Comparison of ENCODE assay signal across 8 mouse cellular contexts in genomic region chr10:62650881-62651810, GRCm38 (mm10). TPM values are rescaled to one million over a fixed set of nuclear protein-coding genes. Genes with fewer than 3 reads are reported as not detected.
DNase-seq lines count a peak whose midpoint lies in the region; ATAC-seq lines count a peak whose summit lies in the region.

Ddx50 (minus strand) TSS chr10:62651218.

- H3K36me3 ChIP-seq in forebrain, embryonic 14.5 days (ENCODE audit: control insufficient read depth, insufficient read depth, low read length): peaks cover 11% of the 10 kb centered on the region
- peaks cover 8% of the 10 kb centered on the region for H3K36me3 ChIP-seq in neural tube, embryonic 15.5 days

- H3K9ac ChIP-seq in forebrain, embryonic 14.5 days (ENCODE audit: low read length): peak within 1 kb of the TSS; percentile 91
- peak within 1 kb of the TSS; percentile 93 for H3K9ac ChIP-seq in neural tube, embryonic 15.5 days (replicated peaks)

- H3K4me3 ChIP-seq in forebrain, embryonic 14.5 days (ENCODE audit: low read depth, low read length): peak within 1 kb of the TSS; percentile 89
- H3K4me3 ChIP-seq in neural tube, embryonic 15.5 days (replicated peaks): peak within 1 kb of the TSS; percentile 99

- H3K27ac ChIP-seq in forebrain, embryonic 14.5 days (ENCODE audit: low read depth, low read length): peak within 1 kb of the TSS; percentile 91
- peak within 1 kb of the TSS; percentile 94 for H3K27ac ChIP-seq in neural tube, embryonic 15.5 days (replicated peaks)

- H3K9me3 ChIP-seq in forebrain, embryonic 14.5 days (replicated peaks; ENCODE audit: control insufficient read depth, low read length): no peaks in the 10 kb centered on the region
- H3K9me3 ChIP-seq in neural tube, embryonic 15.5 days (replicated peaks): no peaks in the 10 kb centered on the region

- intact Hi-C loops in heart, postnatal 14 days (cut with DNase I): loop anchor here (2.0 to 5.0 kb wide), 2 partner anchors 14 to 49 kb away; partner anchors contain the start of gene Ddx21

- WGBS in forebrain, embryonic 14.5 days: under 1% methylated on average over 86 of the region's 89 CpGs
- WGBS in neural tube, embryonic 15.5 days: under 1% methylated on average over 81 of the region's 89 CpGs

- peaks cover 7% of the 10 kb centered on the region for H3K4me1 ChIP-seq in forebrain, embryonic 14.5 days (ENCODE audit: control insufficient read depth, insufficient read depth, low read length)
- H3K4me1 ChIP-seq in neural tube, embryonic 15.5 days: peaks cover 21% of the 10 kb centered on the region

- H3K27me3 ChIP-seq in forebrain, embryonic 14.5 days (replicated peaks; ENCODE audit: control insufficient read depth, insufficient read depth, low read length): no peaks in the 10 kb centered on the region
- H3K27me3 ChIP-seq in neural tube, embryonic 15.5 days (replicated peaks): no peaks in the 10 kb centered on the region

- peak; percentile 100 for ATAC-seq in forebrain, embryonic 14.5 days
- peak; percentile 99 for ATAC-seq in neural tube, embryonic 15.5 days (ENCODE audit: low FRiP score)

- DNase-seq in ES-CJ7 (ENCODE audit: low read depth, low spot score): peak; percentile 99
- peak; percentile 99 for DNase-seq in cerebellum, adult 11 months
- DNase-seq in forebrain, embryonic 14.5 days (ENCODE audit: low spot score): peak; percentile 100
- peak; percentile 98 to 99 for DNase-seq in heart, postnatal 14 days
- peak; percentile 100 for DNase-seq in layer of hippocampus, adult 11-12 months (ENCODE audit: low spot score)
- DNase-seq in lung, adult 18-20 months: peak; percentile 99
- peak; percentile 100 for DNase-seq in testis, postnatal 14 days (ENCODE audit: low spot score)

- peak within 1 kb of the TSS; percentile 78 for H3K4me2 ChIP-seq in forebrain, embryonic 14.5 days (ENCODE audit: low read length)
- H3K4me2 ChIP-seq in neural tube, embryonic 15.5 days: peak within 1 kb of the TSS; percentile 74

RNA-seq across cellular contexts. Expression of gene Ddx50, which starts in this region (rescaled TPM):
- 93.8 and 118 TPM in 2 replicates for polyA plus RNA-seq in forebrain, embryonic 14.5 days (2014; fragmentation: Nextera tagmentation; extraction: Ambion mirVana)
- 10 to 100 TPM; 55.8 to 58.4 TPM for total RNA-seq in heart, postnatal 14 days (2021)
- polyA plus RNA-seq in neural tube, embryonic 15.5 days (2015; fragmentation: Nextera tagmentation; extraction: Ambion mirVana): 80.6 and 89.4 TPM in 2 replicates

Comparison
In these comparisons a context has a peak if more than half of its experiments do, and no peak if none do; other contexts are left out.
1. Peak in every context shown above with its lines: DNase-seq, ATAC-seq, H3K4me3 ChIP-seq and H3K27ac ChIP-seq.